Mouse (Mus musculus): ENCODE results near the gene Pcolce2.

- no peak for TF ChIP-seq POLR2A (IDR thresholded peaks at IDR 0.05; ENCODE audit: low read depth, low read length)
- no peak for TF ChIP-seq CTCF (conservative IDR thresholded peaks at IDR 0.05; ENCODE audit: insufficient read depth, insufficient read length, low read depth, low read length)
Measured at GRCm38 (mm10) chr9:95612246-95612768, 25.1 kb upstream of the Pcolce2 start.

Measured in kidney, adult 2 months (tissue).